Mouse (Mus musculus): Measurements from ENCODE around the gene Clec5a.
"Not testable (repeated sequence)": the region's sequence is repeated elsewhere in the genome, so short reads cannot be mapped to it uniquely, and the experiment has no call there.

Gene Clec5a

DNA sequence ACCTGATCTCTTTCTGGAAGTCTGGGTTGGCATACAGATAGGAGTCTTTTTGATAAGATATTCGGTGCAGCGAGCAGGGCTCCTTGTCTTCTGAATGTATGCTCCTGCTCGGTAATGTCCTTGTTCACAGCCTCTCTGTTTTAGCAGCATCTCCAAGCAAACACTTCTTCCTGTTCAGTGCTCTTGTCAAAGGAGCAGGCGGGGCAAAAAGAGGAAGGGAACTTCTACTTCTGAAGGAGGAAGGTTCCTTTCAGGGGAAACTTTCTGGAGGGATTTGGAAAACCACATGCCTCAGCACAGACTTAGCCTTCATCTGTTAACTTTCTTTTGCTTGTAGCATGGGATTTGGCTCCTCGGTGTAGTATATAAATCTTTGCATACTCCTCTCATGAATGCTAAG is at the start of gene Clec5a:
Clec5a (minus strand) TSS at position 177 of the 400 bp plus-strand sequence.
- no peak for DNase-seq (ENCODE audit: low read depth, low spot score)

DNA sequence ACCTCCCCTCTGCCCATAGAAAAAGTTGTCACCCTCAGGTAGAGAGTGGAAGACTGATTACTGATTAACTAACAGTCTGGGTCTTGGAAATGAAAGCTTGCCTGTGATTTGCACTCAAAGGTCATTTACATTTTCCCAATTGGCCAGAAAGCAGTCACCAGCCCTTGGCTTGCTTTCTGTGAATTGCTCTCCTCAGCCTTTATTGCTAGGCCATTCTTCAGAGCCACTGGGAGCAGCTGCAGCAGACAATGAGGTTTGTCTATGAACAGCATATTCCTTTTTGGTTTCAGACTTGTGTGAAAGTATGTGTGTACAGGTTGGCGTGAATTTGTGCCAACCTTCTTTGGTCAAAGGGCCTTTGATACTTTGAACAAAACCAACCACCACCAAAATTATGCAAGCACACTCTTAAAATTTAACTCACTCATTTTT is 49.0 kb upstream of the Clec5a start:
- no peak for DNase-seq (ENCODE audit: low read depth, low spot score)

DNA sequence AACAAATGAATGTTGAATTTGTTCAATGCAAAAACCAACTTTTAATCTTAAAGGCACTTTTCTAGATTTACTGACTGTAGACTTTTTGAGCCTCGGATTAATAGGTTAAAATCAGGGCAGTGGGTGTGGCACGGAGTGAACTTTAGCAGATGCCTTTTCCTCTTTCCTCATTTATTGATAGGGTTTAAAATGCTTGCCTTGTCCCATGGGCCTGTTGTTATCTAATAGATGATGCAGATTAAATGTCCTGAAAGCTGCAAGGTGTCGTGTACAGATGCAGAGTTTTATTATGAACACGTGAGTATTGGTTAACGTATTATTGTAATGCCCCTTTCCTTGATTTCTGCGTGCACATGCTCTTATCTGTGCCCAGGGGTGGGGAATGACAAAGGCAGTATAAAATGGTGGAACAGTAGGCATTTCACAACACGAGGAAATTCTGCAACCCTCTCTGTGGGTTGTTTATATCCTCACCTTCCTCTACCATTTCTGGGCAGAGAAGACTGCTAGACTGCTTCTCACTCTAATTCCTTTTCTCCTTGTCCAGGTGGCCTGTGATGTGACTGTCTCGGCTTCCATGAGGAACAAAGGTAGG is 42.9 kb upstream of the Clec5a start, which contains the start of gene Mgam:
Mgam (plus strand) TSS at position 426 of the 595 bp plus-strand sequence.
- DNase-seq (ENCODE audit: low read depth, low spot score) = no peak

DNA sequence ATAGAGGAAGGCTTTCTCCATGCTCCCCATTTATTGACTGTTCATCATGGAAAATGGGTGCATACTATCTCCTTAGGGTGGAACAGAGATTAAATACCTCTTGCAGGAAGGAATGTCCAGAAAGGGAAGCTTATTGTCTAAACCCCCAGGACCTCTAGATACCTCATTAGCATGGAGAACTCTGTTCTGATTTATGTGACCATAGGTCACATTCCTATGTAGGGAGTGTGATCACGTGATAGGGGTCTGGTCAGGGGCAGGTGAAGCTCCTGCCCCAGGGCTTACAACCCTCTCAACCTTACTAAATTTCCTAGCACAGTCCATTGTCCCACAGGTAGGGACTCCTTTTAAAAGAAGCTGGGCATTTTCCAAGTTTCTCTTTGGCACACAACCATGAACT is 40.5 kb upstream of the Clec5a start:
- DNase-seq (ENCODE audit: low read depth, low spot score) = no peak

DNA sequence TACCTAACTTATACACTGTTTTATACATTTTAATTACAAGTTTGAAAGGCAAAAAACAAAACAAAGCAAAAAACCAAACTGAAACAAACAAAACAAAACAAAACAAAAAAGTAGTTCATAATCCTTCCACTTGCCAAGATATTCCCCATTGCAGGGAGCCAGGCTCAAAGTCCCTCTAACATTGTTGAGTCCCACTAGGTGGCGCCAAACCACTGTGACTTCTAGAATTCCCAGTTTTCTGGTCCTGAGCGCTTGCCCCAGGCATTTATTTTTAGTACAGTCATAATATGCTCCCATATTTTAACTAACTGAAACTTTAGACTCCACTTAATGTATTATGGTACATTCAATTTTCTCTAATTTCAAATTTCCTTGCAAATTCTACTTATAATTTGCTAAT is 32.3 kb upstream of the Clec5a start:
- DNase-seq (ENCODE audit: low read depth, low spot score) = peak; percentile 1

DNA sequence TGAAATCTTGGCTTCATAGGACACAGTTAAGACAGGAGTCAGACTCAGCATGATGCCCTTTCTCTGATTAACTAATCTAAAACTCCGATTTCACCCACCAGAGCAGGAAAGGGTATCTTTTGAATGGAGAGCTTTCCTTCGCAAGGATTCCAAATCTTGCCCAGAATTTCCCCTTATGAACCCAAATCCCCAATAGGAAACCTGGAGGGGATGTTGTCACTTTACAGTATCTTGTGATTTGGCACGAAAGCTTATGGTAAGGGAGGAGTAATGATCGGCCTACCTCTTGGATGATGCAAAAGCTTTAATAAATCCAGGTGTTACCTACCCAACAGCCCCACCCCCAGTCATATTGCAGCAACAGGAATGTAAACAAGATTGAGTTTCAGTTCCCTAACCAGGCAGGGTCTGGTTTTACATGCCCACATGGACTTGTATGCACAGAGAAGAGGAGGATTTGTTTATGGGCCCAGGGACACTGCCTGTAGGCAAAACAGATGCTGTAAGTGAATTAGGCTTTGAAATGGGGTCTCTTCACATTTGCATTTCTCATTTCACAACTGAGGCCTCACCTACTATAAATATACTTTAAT is 27.7 kb upstream of the Clec5a start, which contains the start of gene Tas2r138:
Tas2r138 (minus strand) TSS at position 51 of the 593 bp plus-strand sequence.
- no peak for DNase-seq (ENCODE audit: low read depth, low spot score)

DNA sequence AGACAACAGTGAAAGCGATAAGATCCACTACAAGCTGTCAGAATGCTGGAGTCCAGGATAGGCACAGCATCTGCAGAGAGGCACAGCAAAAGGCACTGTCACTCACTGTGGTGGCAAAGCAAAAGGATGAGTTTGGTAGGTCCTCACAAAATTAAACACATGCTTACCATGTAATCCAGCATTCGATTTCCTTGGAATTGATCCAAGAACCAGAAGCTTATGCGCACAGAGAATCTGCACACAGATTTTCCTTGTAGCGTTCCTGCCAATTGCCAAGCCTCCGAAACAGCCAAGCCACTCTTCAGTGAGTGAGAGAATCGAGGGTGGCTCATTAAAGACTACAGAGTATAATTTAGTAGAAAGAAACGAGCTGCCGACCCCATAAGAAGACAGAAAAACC is 24.6 kb upstream of the Clec5a start:
- DNase-seq (ENCODE audit: low read depth, low spot score) = no peak

DNA sequence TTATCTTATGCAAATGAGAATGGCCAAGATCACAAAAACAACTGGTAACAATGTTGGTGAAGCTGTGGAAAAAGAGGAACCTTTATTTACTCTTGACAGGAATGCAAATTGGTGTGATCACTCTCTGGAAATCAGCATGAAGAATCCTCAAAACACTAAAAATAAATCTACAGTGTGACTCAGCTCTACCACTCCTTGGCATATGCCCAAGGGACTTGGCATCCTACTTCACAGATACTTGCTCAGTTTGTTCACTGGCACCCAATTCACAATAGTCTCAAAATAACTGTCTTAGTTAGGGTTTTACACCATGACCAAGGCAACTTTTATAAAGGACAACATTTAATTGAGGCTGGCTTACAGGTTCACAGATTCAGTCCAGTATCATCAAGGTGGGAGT is 21.8 kb upstream of the Clec5a start:
- DNase-seq (ENCODE audit: low read depth, low spot score) = no peak

DNA sequence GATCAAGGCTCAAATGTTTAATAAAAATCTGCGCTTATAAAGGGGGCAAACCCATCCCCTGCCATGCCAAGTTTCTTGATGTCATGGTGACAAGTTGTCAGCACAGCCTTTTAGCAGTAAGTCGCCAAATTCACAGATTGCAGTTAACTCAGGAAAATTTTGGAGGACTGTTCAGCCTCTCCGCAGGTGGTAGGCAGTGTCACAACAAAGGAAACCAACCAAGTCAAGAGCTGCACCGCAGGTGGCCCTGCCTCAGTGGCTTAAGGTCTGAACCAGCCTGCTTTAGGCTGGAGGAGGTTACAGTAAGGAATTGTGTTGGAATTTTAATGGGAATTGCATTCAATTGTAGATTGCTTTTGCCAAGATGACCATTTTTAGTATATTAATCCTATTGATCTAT is 12.9 kb upstream of the Clec5a start:
- not testable (repeated sequence) for DNase-seq (ENCODE audit: low read depth, low spot score)

DNA sequence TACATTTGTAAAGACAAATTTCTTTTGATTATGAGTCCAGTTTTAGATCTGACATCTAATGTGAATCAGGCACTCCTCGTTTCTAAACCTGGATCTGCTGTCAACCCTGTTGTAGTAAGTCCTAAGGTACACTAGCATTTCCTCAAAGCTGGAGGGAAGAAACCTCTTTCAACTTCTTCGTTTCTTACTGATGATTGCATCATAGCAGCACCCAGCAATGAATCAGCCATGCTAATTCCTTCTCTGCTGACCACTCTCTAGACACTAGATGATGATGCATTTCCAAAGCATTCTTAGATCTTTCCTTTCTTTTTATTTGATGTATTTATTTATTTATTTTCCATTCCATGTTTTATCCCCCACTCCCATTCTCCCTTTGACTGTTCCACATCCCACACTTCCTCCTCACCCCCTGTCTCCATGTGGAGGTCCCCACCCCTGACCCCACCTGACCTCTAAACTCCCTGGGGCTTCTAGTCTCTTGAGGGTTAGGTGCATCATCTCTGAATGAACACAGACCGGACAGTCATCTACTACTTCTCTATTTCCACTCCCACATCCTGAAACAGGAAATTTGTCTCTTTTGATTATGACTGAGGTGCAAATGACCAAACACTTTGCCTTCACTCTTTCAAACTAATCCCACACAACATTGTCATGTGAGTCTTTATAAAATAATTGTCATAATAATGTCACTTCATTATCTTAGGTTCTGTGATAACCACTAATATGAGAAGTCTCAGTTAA is 9.4 kb upstream of the Clec5a start:
- DNase-seq (ENCODE audit: low read depth, low spot score) = no peak

DNA sequence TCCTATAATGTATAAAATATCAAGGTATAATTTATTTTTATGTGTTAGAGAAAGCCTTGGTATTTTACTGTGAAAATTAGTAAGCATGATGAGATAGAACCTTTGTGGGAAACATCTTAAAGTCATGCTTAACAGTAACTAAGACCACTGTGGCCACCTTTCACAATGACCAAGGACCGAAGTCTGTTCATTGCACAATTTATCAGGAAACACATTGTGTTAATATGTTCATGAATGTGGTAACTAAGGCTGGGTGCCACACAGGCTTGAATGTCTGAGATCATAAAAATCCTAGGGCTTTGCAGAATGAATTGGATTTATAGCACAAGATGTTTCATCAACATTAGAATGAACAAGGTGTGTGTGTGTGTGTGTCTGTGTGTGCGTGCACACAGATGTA is 2.7 kb upstream of the Clec5a start:
- no peak for DNase-seq (ENCODE audit: low read depth, low spot score)

DNA sequence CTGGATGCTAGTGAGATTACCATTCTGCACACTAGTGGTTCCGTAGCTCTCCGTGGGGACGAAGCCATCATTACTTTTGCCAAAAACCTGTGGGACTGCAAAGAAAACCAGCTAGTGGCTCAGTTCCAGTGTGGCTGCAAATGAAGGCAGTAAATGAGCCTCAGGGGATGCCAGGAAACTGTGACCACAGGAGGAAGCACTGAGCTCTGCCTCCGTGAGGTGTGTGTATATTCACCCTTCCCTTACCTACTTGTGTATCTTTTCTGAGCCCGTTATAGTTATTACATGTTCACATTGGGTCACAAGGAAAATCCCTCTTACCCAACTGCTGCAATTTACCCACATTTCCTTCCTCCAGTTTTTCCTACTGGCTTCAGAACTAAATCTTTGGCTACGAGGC is 1.3 kb downstream of the Clec5a start:
- no peak for DNase-seq (ENCODE audit: low read depth, low spot score)

DNA sequence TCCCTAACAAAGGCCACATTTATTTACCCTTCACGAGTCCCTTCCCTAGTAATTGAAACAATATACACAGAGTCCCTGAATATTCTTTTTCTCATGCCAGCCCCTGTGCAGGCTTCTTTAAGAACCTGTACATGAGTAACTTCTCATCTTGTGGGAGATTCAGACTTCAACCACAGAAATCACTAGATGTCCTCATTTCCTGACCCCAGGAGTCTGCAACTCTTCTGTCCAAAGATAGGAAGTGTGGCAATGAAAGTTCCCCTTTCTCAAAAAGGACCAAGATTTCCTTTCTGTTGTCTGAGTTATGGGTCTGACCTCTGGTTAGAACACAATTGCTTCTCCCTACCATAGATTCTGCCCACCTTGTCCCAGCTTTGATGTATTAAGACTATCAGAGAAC is 9.3 kb downstream of the Clec5a start:
- no peak for DNase-seq (ENCODE audit: low read depth, low spot score)

DNA sequence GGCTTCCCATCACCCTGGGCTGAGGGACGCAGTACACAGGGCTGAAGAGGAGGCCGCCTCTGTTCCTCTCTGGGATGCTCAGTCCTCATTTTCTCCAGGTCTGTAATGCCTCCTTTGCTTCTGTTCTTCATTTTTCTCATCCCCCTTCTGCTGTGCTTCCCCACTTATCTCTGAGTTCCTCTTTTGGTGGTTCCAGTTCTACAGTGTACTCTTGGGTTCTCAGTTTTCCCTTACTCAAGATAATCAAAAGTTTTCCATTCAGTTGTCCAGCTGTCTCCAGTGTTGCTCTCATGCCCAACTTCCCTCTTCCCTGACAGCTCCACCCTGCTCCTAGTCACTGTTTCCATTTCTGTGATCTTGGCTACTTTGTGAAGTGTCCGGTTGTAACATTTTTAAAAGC is 12.0 kb downstream of the Clec5a start:
- no peak for DNase-seq (ENCODE audit: low read depth, low spot score)

DNA sequence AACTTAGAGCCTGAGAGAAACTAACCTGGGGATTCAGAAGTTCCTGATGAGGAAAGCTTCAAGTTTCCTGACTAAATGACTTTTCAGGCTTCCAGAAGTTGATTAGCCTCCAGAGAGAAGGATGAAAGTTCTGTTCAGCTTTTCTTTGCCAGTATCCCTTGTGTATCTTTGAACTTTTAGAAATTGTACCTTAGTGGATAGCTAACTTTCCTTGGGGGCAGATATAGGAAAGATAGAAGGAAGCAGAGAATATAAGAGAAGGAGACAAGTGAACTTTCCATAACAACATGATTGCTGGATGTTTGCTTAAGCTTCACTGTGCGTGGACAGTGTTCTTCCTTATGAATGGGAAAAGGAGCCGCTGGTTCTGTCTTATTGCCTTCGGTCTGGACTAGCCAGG is 16.4 kb downstream of the Clec5a start, which contains the start of gene Olfr460:
Olfr460 (plus strand) TSS at position 301 of the 400 bp plus-strand sequence.
- DNase-seq (ENCODE audit: low read depth, low spot score) = no peak

DNA sequence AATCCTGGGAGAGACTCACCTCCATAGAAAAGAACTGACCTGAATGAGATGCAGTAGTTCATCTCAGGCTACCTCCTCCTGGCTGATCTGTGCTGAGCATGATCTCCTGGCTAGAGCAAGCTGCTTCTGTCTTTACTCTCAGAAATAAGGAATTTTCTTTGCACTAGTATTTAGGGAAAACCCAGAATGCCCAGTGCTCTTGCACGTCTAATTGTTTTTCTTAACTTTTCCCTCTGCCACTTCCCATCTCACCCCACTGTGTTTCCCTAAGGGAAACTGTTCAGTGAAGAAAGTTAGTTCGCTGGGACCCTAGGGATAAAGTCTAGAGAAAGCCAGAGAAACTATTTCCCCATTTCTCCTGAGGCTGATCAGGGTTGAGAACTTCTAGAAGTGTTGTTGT is 30.7 kb downstream of the Clec5a start, which contains the start of gene Olfr461:
Olfr461 (minus strand) TSS at position 101 of the 400 bp plus-strand sequence.
- DNase-seq (ENCODE audit: low read depth, low spot score) = no peak

DNA sequence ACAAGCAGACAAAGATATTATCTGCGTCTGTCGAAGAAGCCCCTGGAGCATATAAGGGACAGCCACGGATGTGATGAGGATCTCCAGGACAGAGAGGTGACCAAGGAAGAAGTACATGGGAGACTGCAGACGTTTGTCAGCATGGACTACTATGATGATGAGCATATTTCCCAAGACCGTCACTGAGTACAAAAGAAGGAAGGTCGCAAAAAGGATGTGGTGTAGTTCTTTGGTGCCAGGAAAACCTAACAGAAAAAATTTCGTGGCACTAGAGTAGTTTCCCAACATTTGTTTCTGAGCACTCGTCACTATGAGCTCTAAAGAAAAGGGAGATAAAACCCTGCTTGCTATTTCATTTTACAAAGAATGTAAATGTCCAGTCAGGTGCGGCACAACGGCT is 40.9 kb downstream of the Clec5a start:
- no peak for DNase-seq (ENCODE audit: low read depth, low spot score)

Measured in c-Kit-negative CD71-positive TER-119-positive erythroid progenitor cells, embryonic 14.5 days (primary cell).